Mouse (Mus musculus) E14TG2a.4 (cell line): Measurements from ENCODE around the gene St8sia1.

Source experiments
- H3K27me3 ChIP-seq: 2 replicates; pipeline ENCODE4 v1.6.1; 2014; ENCODE audit warnings: low read length, control low read depth; ENCODE audit not compliant: insufficient read depth
- H3K36me3 ChIP-seq: 2 replicates; pipeline ENCODE4 v1.6.1; 2014; ENCODE audit warnings: low read length, control low read depth; ENCODE audit not compliant: insufficient read depth
- H3K4me1 ChIP-seq: replicated peaks from 2 replicates; pipeline ENCODE4 v1.6.1; 2014; ENCODE audit warnings: low read depth, low read length, control low read depth
- H3K4me3 ChIP-seq: replicated peaks from 2 replicates; pipeline ENCODE4 v1.5.1; 2014; ENCODE audit warnings: mild to moderate bottlenecking, low read length
- H3K9me3 ChIP-seq: 2 replicates; pipeline ENCODE4 v1.6.1; 2014; ENCODE audit warnings: low read length, control low read depth
- CTCF ChIP-seq: conservative IDR thresholded peaks from 2 replicates; pipeline ENCODE4 v1.5.1; 2014; ENCODE audit warnings: low read length
- NANOG ChIP-seq: IDR thresholded peaks from 2 replicates; pipeline ENCODE4 v1.6.1; 2014; ENCODE audit warnings: borderline replicate concordance, low read length, mixed read lengths
- POU5F1 ChIP-seq: IDR thresholded peaks from 2 replicates; pipeline ENCODE4 v1.6.1; 2014; ENCODE audit warnings: low read length, borderline replicate concordance

Gene St8sia1

DNA sequence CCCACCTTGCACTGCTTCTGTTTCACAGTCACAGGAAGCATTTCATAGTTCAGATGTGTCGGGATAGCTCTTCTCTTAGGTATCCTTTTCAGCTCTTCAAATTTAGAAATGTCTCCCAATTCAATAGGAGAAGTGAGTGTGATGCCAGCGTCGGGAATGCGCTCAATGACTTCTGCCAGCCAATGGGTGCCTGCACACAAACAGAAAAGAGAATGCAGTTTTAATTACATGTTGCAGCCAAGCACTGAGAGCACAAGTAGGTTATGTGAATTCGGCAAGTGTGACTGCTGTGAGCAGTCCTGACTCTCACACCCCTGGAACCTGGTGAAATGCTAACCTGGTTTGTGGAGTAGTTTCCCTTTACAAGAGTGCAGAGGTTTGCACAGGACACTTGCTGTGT, 162.6 kb downstream of the St8sia1 start:
- Histone ChIP-seq H3K9me3 (no peaks in the 10 kb centered on the region), H3K4me3 (no peak overlapping the region), H3K27me3 (no peaks in the 10 kb centered on the region), H3K4me1 (0 out of 2 replicates have a peak, but pooled peaks cover 5% of the 10 kb centered on the region), H3K36me3 (no peaks in the 10 kb centered on the region)
- no peak for TF ChIP-seq POU5F1
- TF ChIP-seq NANOG = no peak
- TF ChIP-seq CTCF = no peak

DNA sequence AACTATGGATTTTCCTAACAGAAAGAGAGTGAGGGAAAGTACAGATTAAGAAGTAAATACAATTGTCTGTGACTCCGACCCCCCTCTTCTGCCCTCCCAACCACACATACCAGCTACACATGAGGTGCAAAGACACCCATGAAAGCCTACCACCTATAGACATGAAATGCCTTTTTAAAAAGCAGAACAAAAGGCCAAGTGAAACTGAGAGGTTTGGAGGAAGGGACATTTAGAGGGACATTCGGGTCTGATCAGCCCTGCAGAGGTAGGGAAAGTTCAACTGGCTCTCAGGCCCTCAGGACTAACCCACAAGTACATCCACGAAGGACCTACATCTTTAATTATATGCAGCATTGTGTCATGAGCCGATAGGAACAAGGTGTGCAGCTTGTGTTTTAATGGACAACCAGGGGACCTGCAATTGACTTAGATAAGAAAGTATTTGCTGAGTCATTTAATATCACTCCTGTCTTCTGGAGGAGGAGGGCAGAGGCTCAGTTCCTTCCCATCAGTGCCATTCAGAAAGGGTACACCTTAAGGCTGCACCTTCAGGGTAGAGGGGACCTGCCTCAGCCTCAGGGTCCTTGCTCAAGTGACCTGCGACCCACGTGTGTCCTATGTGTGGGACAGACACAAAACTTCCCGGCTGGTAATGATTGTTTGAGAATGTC, 164.4 kb downstream of the St8sia1 start:
- Histone ChIP-seq H3K36me3 (no peaks in the 10 kb centered on the region), H3K4me3 (no peak overlapping the region), H3K9me3 (no peaks in the 10 kb centered on the region), H3K27me3 (no peaks in the 10 kb centered on the region), H3K4me1 (0 out of 2 replicates have a peak, but pooled peaks cover 2% of the 10 kb centered on the region)
- no peak for TF ChIP-seq NANOG
- TF ChIP-seq CTCF = no peak
- TF ChIP-seq POU5F1 = no peak

DNA sequence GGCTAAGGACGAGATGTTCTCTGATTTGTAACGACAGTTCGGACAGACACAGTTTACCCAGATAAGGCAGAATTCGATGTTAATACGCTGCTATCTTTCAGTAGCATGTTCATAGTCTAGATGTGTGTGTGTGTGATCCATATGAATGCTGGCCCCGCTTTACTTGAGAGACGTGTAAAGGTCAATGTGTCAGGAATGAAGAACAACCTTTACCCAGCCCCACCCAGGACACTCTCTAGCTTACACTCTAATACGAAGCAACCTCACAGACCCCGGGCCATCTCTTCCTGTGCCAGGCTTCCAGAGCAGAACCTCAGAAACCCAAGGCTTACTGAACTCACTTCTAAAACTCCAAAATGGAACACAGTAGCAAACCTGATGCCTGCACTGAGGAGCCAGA, 165.4 kb downstream of the St8sia1 start:
- H3K9me3 ChIP-seq = no peaks in the 10 kb centered on the region
- H3K4me3 ChIP-seq = no peak overlapping the region
- no peaks in the 10 kb centered on the region for H3K36me3 ChIP-seq
- TF ChIP-seq NANOG (no peak), POU5F1 (no peak), CTCF (no peak)
- H3K4me1 ChIP-seq = 0 out of 2 replicates have a peak, but pooled peaks cover 2% of the 10 kb centered on the region
- no peaks in the 10 kb centered on the region for H3K27me3 ChIP-seq

DNA sequence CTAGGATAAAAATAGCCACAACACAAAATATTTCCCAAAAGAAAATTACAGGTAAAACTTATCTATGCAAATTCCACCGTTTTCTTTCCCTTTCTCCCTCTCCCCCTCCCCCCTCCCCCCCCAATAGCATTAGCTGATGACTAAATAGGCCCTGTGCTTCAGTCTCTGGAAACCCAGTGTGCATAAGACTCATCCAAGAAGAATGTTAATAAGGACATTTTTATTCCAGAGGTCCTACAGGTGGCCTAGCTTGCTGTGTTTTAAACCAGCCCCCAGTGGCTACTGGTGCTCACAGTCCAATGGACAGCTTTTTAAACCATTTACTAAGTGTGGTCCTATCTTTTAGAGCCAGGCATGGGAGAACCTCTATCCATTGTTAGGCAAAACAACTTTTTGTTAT, 166.3 kb downstream of the St8sia1 start:
- Histone ChIP-seq H3K27me3 (no peaks in the 10 kb centered on the region), H3K4me1 (peaks cover 9% of the 10 kb centered on the region; the same call in 1 of the 2 replicates), H3K9me3 (no peaks in the 10 kb centered on the region), H3K4me3 (no peak overlapping the region), H3K36me3 (no peaks in the 10 kb centered on the region)
- TF ChIP-seq POU5F1 (no peak), NANOG (no peak), CTCF (no peak)

DNA sequence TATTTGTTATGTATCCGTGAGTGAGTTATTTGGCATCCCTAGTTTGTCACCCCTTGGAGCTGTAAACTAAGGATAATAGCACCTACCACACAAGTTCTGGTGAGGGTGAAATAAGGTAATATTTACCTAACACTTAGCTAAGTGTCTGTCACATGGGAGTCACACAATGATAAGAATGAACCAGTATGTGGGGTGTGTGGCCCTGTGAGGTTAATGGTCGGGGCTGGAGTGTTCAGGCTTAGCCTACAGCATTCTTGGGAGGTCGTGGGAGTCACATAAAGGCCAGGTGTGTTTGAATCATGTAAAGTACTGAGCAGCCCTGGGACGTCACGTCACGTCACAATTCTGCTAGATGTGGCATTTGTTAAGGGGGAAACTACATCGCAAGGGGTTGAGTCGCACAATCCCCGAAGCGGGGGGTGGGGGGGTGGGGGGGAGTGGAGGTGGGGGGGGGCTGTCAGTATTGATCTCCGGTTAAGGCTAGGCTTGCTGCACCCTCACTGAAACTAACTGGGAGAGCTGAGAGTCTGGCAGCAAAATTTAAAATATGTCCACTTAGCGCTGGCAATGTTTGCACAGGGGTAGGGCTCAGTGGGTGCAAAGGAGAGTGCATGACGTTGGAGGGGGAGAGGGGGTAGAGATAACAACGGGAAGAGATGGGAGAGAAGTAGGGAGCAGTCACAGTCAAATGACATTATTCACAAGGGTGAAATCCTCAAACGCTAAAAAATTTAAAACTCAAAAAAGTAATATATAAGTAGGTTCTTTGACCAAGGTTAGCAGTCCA, 168.4 kb downstream of the St8sia1 start:
- peaks cover 6% of the 10 kb centered on the region; the same call in 1 of the 2 replicates for H3K4me1 ChIP-seq
- H3K36me3 ChIP-seq = no peaks in the 10 kb centered on the region
- no peak overlapping the region for H3K4me3 ChIP-seq
- H3K9me3 ChIP-seq = no peaks in the 10 kb centered on the region
- H3K27me3 ChIP-seq = no peaks in the 10 kb centered on the region
- no peak for TF ChIP-seq CTCF
- TF ChIP-seq POU5F1 = no peak
- no peak for TF ChIP-seq NANOG

DNA sequence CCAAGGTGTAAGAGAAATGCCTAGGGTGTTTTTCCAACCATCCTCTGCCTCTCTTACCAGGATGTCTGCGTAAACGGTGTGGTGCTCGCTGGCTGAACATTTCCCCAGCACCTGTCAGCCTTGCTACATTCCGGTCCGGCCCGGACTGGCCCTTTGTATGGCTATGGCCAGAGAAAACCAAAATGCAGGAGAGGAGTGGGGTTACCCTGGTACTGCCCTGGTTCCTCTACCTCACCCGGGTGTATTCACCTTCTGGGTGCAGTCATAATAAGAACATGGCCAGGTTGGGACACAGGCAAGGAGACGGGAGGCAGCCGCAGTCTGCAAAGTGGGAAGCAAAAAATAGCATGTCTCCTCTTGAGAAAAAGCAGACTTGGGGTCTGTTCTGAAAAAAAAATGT, 169.2 kb downstream of the St8sia1 start:
- Histone ChIP-seq H3K36me3 (no peaks in the 10 kb centered on the region), H3K9me3 (no peaks in the 10 kb centered on the region), H3K27me3 (no peaks in the 10 kb centered on the region), H3K4me1 (peaks cover 12% of the 10 kb centered on the region), H3K4me3 (no peak overlapping the region)
- no peak for TF ChIP-seq NANOG
- TF ChIP-seq POU5F1 = no peak
- TF ChIP-seq CTCF = no peak

DNA sequence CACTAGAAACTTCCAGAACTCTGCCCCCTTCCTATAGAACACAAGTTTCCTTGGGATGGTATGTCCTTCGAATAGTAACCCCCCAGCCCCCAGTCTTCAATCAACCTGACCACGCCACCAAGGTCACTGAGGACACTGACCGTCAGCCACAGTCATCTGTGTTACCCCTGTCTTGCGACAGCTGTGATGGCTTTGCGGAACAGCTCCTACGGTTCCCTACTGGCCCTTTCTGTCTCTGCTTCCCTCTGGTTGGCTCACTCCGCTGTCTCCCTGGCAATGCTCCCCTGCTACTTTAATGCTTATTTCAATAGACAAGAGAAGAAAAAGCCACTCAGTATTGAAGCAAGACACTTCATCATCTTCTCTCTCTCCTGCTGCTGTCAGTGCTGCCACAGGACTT, 170.8 kb downstream of the St8sia1 start:
- H3K36me3 ChIP-seq = no peaks in the 10 kb centered on the region
- no peaks in the 10 kb centered on the region for H3K27me3 ChIP-seq
- TF ChIP-seq CTCF (no peak), POU5F1 (no peak), NANOG (no peak)
- H3K9me3 ChIP-seq = no peaks in the 10 kb centered on the region
- no peak overlapping the region for H3K4me3 ChIP-seq
- H3K4me1 ChIP-seq = peaks cover 26% of the 10 kb centered on the region

DNA sequence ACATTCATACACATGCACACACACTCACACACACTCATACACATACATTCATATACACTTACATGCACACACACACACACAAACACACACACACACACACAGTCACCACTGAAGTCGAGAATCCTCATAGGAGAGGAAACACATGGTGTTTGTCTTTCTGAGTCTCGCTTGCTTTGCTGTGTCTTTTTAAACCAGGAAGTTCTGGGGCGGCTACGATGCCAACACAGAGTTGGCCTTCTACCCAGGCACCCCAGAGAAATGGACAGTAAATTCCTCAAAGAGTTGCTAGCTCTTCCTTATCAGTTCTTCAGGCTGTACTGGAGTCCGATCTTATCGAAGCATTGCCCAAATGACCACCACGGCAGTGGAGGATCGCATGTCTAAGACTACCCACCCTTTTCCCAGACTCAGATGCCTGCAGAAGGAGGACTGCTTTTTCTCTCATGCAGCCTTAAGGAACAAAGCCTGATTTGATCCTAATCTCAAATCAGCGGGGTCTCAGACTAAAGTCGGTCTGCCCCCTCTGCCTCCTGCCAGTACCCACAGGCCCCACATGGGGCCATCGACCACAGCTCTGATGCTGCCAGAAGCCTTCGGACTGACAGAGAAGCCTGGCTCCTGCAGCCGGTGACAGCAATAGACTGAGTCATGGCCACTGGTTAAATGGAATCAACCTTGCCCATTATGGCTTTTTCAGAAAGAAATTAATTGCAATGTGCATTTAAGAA, 171.8 kb downstream of the St8sia1 start:
- TF ChIP-seq CTCF (no peak), POU5F1 (no peak), NANOG (no peak)
- Histone ChIP-seq H3K27me3 (no peaks in the 10 kb centered on the region), H3K9me3 (no peaks in the 10 kb centered on the region), H3K4me1 (peaks cover 33% of the 10 kb centered on the region), H3K36me3 (no peaks in the 10 kb centered on the region), H3K4me3 (no peak overlapping the region)

DNA sequence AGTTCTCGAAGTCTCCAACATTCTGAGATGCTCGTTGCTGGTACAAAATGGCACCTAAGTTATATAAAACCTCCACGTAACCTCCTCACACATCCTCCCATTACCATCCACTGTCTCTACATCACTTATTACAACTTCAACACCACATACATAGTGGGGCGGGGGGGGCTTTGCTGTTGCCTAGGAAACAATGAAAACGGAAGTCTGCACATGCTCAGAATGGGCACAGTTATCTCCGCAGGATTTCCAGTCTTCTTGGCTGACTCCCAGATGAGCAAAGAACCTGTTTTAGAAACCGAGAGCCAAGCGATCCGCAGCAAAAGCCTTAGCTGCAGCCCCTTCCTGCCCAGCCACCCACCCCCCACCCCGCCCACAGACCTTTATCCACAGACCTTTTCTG, 174.5 kb downstream of the St8sia1 start:
- TF ChIP-seq CTCF (no peak), POU5F1 (no peak), NANOG (no peak)
- Histone ChIP-seq H3K9me3 (no peaks in the 10 kb centered on the region), H3K27me3 (no peaks in the 10 kb centered on the region), H3K4me1 (peaks cover 33% of the 10 kb centered on the region), H3K4me3 (no peak overlapping the region), H3K36me3 (no peaks in the 10 kb centered on the region)
